Mouse (Mus musculus): ENCODE data around the gene Clhc1.
"Not testable (repeated sequence)": the region's sequence is repeated elsewhere in the genome, so short reads cannot be mapped to it uniquely, and the experiment has no call there.

Clhc1 gene

GRCm38 (mm10) chr11:29547752-29548503 lies at the start of gene Clhc1, which contains the start of gene Rps27a:
Gene Clhc1 (plus strand): TSS chr11:29547950.
Gene Rps27a (minus strand): TSS chr11:29548109.
- DNase-seq (ENCODE audit: low spot score), result peak; percentile 83

DNA sequence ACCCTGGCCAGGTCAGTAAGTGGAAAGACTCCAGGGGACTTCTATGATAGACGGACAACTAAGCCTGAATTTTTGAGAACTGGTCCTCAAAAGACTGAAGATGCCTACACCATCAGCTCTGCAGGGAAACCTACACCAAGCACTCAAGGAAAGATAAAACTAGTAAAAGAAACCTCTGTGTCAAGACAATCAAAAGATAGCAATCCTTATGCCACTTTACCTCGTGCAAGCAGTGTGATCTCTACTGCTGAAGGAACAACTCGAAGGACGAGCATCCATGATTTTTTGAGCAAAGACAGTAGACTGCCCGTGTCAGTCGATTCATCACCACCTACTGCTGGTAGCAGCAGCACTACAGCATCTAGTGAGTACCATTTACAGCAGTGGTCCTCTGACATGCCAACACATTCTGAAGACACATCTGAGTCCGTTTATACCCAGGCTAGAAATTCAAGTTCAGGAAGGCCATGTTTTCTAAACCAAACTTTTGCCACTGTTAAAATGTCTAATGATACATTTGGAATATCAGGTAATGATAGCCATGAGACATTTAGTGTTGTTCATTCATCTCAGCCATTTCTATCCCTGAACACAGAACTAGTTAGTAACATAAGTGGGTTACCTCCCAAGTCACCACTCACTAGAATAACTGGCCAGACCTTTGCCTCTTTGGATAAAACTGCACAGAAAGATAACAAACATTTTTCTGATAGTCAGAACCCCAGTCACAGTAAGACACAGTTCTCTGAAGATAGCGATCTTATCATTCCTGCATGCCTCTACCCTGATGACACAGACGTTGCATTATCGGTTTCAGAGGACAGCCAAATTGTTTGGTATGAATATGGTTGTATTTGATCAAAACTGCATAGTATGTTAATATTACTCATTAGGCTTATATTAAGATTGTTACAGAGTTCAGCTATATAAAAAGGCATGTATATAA lies 43.5 kb upstream of the Clhc1 start:
- no peak for DNase-seq (ENCODE audit: low spot score)

- no peak for DNase-seq (ENCODE audit: low spot score)
Measured at GRCm38 (mm10) chr11:29504899-29505625, 42.7 kb upstream of the Clhc1 start.

- DNase-seq (ENCODE audit: low spot score), result no peak
Measured at GRCm38 (mm10) chr11:29509421-29509820, 38.3 kb upstream of the Clhc1 start.

GRCm38 (mm10) chr11:29512818-29513535 lies 34.8 kb upstream of the Clhc1 start:
- DNase-seq (ENCODE audit: low spot score), result no peak

DNA sequence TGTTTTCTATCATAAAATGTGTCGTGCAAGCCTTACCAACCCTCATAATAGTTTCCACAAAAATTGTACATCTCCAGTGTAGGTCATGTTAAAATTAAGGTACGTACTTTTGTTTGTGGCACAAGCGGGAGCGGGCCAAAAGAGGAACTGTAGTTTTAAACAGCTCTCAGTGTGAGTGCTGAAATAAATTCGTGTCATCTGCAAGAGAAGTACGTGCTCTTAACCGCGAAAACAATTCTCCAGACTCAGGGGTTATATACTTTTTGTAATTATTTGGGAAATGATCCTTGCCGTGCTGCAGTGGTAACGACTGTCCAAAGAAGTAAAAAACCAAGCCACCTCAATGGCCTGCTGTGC lies 33.4 kb upstream of the Clhc1 start:
- DNase-seq (ENCODE audit: low spot score), result no peak

- peak; percentile 55 for DNase-seq (ENCODE audit: low spot score)
Measured at GRCm38 (mm10) chr11:29514682-29515412, 32.9 kb upstream of the Clhc1 start, which contains the start of gene Prorsd1. Gene Prorsd1 (minus strand): TSS chr11:29515033.

- peak; percentile 60 for DNase-seq (ENCODE audit: low spot score)
Measured at GRCm38 (mm10) chr11:29525988-29526794, 21.6 kb upstream of the Clhc1 start, which contains the start of gene Mtif2. Gene Mtif2 (plus strand): TSS chr11:29526408.

DNA sequence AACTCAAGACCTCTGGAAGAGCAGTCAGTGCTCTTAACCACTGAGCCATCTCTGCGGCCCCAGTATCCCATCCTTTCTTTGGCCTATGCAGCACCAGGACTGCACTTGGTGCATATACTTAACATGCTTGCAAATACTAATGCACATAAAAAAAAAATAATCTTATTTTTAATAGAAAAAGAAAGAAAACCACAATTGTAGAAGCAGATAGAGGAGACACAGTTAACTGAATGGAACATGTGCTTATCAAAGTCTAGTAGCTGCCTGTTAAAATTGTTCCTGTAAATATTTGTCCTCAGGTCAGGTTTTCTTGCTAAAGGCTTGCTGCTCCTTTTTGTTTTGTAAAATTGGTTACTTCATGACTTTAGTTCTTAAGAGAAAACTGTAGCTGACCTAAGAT lies 9.5 kb upstream of the Clhc1 start:
- no peak for DNase-seq (ENCODE audit: low spot score)

- no peak for DNase-seq (ENCODE audit: low spot score)
Measured at GRCm38 (mm10) chr11:29544225-29544945, 3.4 kb upstream of the Clhc1 start.

GRCm38 (mm10) chr11:29545150-29545752 lies 2.5 kb upstream of the Clhc1 start:
- DNase-seq (ENCODE audit: low spot score), result not testable (repeated sequence)

DNA sequence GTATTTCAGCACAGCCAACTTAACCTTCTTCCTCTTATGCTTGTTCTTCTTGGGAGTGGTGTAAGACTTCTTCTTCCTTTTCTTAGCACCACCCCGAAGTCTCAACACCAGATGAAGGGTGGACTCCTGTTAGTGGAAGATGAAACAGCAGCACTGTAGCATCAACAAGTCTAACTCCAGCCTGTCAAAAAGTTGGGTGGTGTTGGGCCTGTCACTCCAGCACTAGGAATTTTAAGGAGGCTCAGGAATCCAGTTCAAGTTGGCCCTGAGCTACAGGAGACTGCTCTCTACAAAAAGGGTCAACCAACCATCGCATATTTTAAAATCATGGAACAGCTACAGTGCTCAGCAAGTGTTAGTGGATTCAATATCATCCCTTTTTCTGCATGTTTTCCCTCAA lies 1.5 kb upstream of the Clhc1 start:
- DNase-seq (ENCODE audit: low spot score), result not testable (repeated sequence)

DNA sequence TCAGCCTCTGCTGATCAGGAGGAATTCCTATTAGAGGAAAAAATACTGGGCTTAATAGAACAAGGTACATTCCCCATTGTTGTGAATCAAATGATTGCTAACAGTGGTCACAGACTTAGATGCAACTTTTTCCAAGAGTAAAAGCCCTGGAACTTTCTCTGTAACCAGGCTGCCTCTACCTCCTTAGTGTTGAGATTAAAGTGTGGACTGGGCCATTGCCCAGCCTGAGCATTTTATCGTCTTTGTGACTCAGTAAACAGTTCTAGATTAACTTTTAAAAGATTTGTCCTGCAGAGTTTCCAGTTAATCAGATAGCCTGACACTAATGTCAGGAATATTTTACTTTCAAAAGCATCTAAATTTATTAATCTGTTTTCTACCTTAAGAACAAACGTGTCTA lies 988 bp upstream of the Clhc1 start:
- DNase-seq (ENCODE audit: low spot score), result no peak

DNA sequence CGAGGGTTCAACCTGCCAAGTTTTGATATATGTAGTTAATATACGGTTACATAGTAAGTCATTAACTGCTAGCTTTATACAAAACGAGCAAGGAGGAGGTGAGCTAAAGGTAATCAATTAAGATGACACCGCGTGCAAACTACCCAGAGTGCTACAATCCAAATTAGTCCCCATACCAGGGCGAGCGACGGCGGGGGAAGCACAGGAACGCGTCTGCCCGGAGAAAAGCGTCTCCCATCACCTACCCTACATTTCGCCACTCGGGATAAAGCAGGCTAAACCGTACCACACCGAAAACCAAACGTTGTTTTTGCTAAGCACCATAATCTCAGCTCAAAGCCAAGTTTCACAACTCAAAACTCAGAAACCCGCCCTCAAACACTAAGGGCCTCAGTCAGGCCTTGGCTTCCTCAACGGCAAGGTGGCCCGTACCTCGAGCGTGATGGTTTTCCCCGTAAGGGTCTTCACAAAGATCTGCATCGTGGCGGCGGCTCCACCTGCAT lies 450 bp upstream of the Clhc1 start:
- no peak for DNase-seq (ENCODE audit: low spot score)

DNA sequence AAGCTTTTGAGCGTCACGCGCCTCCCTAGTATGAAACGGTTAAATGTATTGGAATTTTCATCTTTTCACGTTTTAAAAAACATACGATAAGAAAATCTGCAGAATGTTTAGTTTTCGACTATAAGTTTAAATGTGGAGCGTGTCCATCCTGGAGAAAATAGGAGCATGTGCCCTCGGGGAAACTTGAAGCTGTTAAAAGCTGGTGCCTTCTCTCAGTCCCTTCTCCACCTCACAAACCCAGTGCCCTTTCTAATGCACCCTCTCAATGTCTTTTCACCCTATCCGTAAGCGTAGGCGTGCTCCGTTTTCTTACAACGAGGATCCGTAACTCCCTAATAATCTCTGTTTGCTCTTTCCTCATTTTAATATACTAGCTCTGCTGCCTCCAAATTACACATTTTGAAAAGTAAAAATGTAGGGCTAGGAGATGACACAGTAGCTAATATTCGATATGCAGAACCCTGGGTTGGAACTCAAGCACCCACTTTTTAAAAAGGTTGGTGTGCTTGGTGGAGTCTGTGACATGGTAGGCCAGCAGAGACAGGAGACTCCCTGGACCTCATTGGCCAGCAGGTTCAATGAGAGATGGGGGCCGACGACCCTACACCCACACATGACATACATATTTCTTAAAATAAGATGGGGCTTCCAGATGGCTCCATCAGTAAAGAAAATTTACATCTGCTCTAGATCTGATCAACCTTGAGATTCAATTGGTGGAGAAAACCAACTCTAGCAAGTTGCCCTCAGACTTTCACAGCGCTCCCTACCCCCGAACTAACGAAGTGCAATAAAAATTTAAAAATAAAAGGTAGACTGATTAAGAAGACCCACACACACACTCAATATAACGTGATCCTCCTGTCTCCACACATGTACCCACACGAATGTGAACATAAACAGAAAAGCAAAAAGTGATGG lies 1.0 kb downstream of the Clhc1 start:
- DNase-seq (ENCODE audit: low spot score), result no peak

DNA sequence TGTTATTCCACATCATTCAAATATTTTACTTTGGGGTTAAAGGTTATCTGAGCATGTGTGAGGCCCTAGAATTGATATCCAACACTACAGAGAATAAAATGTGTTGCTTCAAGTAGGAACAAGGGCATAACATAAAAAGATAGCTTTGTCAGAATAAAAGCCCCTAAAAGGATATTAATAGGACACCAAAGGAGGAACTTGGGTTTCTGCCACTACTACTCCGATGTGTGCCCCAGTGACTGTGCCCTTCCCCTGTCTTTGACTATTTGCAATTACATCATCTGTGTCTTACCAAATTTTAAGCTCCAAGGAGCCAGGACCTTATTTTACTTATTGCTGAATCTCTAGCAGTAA lies 1.7 kb downstream of the Clhc1 start:
- DNase-seq (ENCODE audit: low spot score), result no peak

- DNase-seq (ENCODE audit: low spot score), result no peak
Measured at GRCm38 (mm10) chr11:29560452-29560851, 12.7 kb downstream of the Clhc1 start.

- no peak for DNase-seq (ENCODE audit: low spot score)
Measured at GRCm38 (mm10) chr11:29560990-29561389, 13.2 kb downstream of the Clhc1 start.
